Mouse (Mus musculus): ENCODE measurements around the gene Hgfac. TPM values are rescaled to one million over a fixed set of nuclear protein-coding genes. Genes with fewer than 3 reads are reported as not detected.

Gene Hgfac
- polyA plus RNA-seq, 1 experiment from 2014 or later, result 0.26 TPM

GRCm38 (mm10) chr5:35073235-35073634, 31.9 kb downstream of the Hgfac start:
- Histone ChIP-seq H3K4me3 (ENCODE audit: low read depth, low read length) (no peak overlapping the region), H3K27ac (ENCODE audit: low read depth, low read length) (no peak overlapping the region), H3K4me1 (ENCODE audit: control insufficient read depth, insufficient read depth, low read length) (no peaks in the 10 kb centered on the region), H3K4me2 (no peak overlapping the region), H3K9ac (ENCODE audit: low read length) (no peak overlapping the region), H3K9me3 (ENCODE audit: control insufficient read depth, low read length) (no peaks in the 10 kb centered on the region), H3K36me3 (ENCODE audit: control insufficient read depth, insufficient read depth, low read length) (no peaks in the 10 kb centered on the region), H3K27me3 (ENCODE audit: control insufficient read depth, insufficient read depth, low read length) (no peaks in the 10 kb centered on the region)
- DNase-seq (ENCODE audit: low spot score, missing footprints) (no peak), ATAC-seq (ENCODE audit: low FRiP score) (no peak)
- 85% methylated on average over 11 of the region's 11 CpGs for WGBS

GRCm38 (mm10) chr5:35073992-35074391, 32.7 kb downstream of the Hgfac start:
- Histone ChIP-seq H3K9ac (ENCODE audit: low read length) (no peak overlapping the region), H3K4me2 (no peak overlapping the region), H3K4me1 (ENCODE audit: control insufficient read depth, insufficient read depth, low read length) (no peaks in the 10 kb centered on the region), H3K27me3 (ENCODE audit: control insufficient read depth, insufficient read depth, low read length) (no peaks in the 10 kb centered on the region), H3K36me3 (ENCODE audit: control insufficient read depth, insufficient read depth, low read length) (no peaks in the 10 kb centered on the region), H3K9me3 (ENCODE audit: control insufficient read depth, low read length) (no peaks in the 10 kb centered on the region), H3K27ac (ENCODE audit: low read depth, low read length) (no peak overlapping the region), H3K4me3 (ENCODE audit: low read depth, low read length) (no peak overlapping the region)
- DNase-seq (ENCODE audit: low spot score, missing footprints) (no peak), ATAC-seq (ENCODE audit: low FRiP score) (no peak)
- 78% methylated on average over 9 of the region's 9 CpGs for WGBS

GRCm38 (mm10) chr5:35076369-35076768, 35.1 kb downstream of the Hgfac start:
- Histone ChIP-seq H3K9me3 (ENCODE audit: control insufficient read depth, low read length) (no peaks in the 10 kb centered on the region), H3K9ac (ENCODE audit: low read length) (no peak overlapping the region), H3K36me3 (ENCODE audit: control insufficient read depth, insufficient read depth, low read length) (no peaks in the 10 kb centered on the region), H3K27ac (ENCODE audit: low read depth, low read length) (no peak overlapping the region), H3K27me3 (ENCODE audit: control insufficient read depth, insufficient read depth, low read length) (no peaks in the 10 kb centered on the region), H3K4me1 (ENCODE audit: control insufficient read depth, insufficient read depth, low read length) (0 out of 2 replicates have a peak, but pooled peaks cover 3% of the 10 kb centered on the region), H3K4me3 (ENCODE audit: low read depth, low read length) (no peak overlapping the region), H3K4me2 (no peak overlapping the region)
- ATAC-seq (ENCODE audit: low FRiP score) (no peak), DNase-seq (ENCODE audit: low spot score, missing footprints) (no peak)
- WGBS, result 91% methylated on average over 1 of the region's 1 CpGs

- H3K27ac ChIP-seq (ENCODE audit: low read depth, low read length), result no peak overlapping the region
- no peak overlapping the region for H3K4me2 ChIP-seq
- WGBS, result 29% methylated on average over 18 of the region's 18 CpGs
- DNase-seq (ENCODE audit: low spot score, missing footprints) (no peak), ATAC-seq (ENCODE audit: low FRiP score) (no peak)
- H3K27me3 ChIP-seq (ENCODE audit: control insufficient read depth, insufficient read depth, low read length), result no peaks in the 10 kb centered on the region
- H3K9me3 ChIP-seq (ENCODE audit: control insufficient read depth, low read length), result no peaks in the 10 kb centered on the region
- 0 out of 2 replicates have a peak, but pooled peaks cover 3% of the 10 kb centered on the region for H3K4me1 ChIP-seq (ENCODE audit: control insufficient read depth, insufficient read depth, low read length)
- H3K4me3 ChIP-seq (ENCODE audit: low read depth, low read length), result no peak overlapping the region
- no peak overlapping the region for H3K9ac ChIP-seq (ENCODE audit: low read length)
- no peaks in the 10 kb centered on the region for H3K36me3 ChIP-seq (ENCODE audit: control insufficient read depth, insufficient read depth, low read length)
Measured at GRCm38 (mm10) chr5:35079101-35079500, 37.8 kb downstream of the Hgfac start.

GRCm38 (mm10) chr5:35084913-35085312, 43.6 kb downstream of the Hgfac start:
- Histone ChIP-seq H3K9ac (ENCODE audit: low read length) (no peak overlapping the region), H3K4me2 (no peak overlapping the region), H3K27ac (ENCODE audit: low read depth, low read length) (no peak overlapping the region), H3K4me1 (ENCODE audit: control insufficient read depth, insufficient read depth, low read length) (no peaks in the 10 kb centered on the region), H3K9me3 (ENCODE audit: control insufficient read depth, low read length) (no peaks in the 10 kb centered on the region), H3K36me3 (ENCODE audit: control insufficient read depth, insufficient read depth, low read length) (no peaks in the 10 kb centered on the region), H3K27me3 (ENCODE audit: control insufficient read depth, insufficient read depth, low read length) (no peaks in the 10 kb centered on the region), H3K4me3 (ENCODE audit: low read depth, low read length) (no peak overlapping the region)
- 75% methylated on average over 3 of the region's 3 CpGs for WGBS
- DNase-seq (ENCODE audit: low spot score, missing footprints), result no peak
- ATAC-seq (ENCODE audit: low FRiP score), result no peak

GRCm38 (mm10) chr5:35088785-35089613, 47.7 kb downstream of the Hgfac start:
- 67% methylated on average over 9 of the region's 9 CpGs for WGBS
- Histone ChIP-seq H3K27ac (ENCODE audit: low read depth, low read length) (no peak overlapping the region), H3K4me3 (ENCODE audit: low read depth, low read length) (no peak overlapping the region), H3K4me2 (no peak overlapping the region), H3K27me3 (ENCODE audit: control insufficient read depth, insufficient read depth, low read length) (no peaks in the 10 kb centered on the region), H3K36me3 (ENCODE audit: control insufficient read depth, insufficient read depth, low read length) (0 out of 2 replicates have a peak, but pooled peaks cover 2% of the 10 kb centered on the region), H3K4me1 (ENCODE audit: control insufficient read depth, insufficient read depth, low read length) (no peaks in the 10 kb centered on the region), H3K9ac (ENCODE audit: low read length) (no peak overlapping the region), H3K9me3 (ENCODE audit: control insufficient read depth, low read length) (no peaks in the 10 kb centered on the region)
- ATAC-seq (ENCODE audit: low FRiP score) (peak; percentile 24; the same call in 1 of the 2 replicates), DNase-seq (ENCODE audit: low spot score, missing footprints) (peak; percentile 87)

- WGBS, result 82% methylated on average over 5 of the region's 5 CpGs
Measured at GRCm38 (mm10) chr5:35089614-35089963, 48.3 kb downstream of the Hgfac start.

GRCm38 (mm10) chr5:35091636-35092035, 50.3 kb downstream of the Hgfac start:
- no peaks in the 10 kb centered on the region for H3K4me1 ChIP-seq (ENCODE audit: control insufficient read depth, insufficient read depth, low read length)
- H3K27ac ChIP-seq (ENCODE audit: low read depth, low read length), result no peak overlapping the region
- no peak for ATAC-seq (ENCODE audit: low FRiP score)
- H3K27me3 ChIP-seq (ENCODE audit: control insufficient read depth, insufficient read depth, low read length), result no peaks in the 10 kb centered on the region
- no peak overlapping the region for H3K4me2 ChIP-seq
- WGBS, result 87% methylated on average over 3 of the region's 3 CpGs
- no peak overlapping the region for H3K9ac ChIP-seq (ENCODE audit: low read length)
- no peak overlapping the region for H3K4me3 ChIP-seq (ENCODE audit: low read depth, low read length)
- peak; percentile 56 for DNase-seq (ENCODE audit: low spot score, missing footprints)
- H3K36me3 ChIP-seq (ENCODE audit: control insufficient read depth, insufficient read depth, low read length), result peaks cover 8% of the 10 kb centered on the region; the same call in 1 of the 2 replicates
- no peaks in the 10 kb centered on the region for H3K9me3 ChIP-seq (ENCODE audit: control insufficient read depth, low read length)

More at GRCm38 (mm10) chr5:35089614-35089963, 48.3 kb downstream of the Hgfac start:
- H3K4me2 ChIP-seq, result no peak overlapping the region
- no peaks in the 10 kb centered on the region for H3K9me3 ChIP-seq (ENCODE audit: control insufficient read depth, low read length)
- no peak for ATAC-seq (ENCODE audit: low FRiP score)
- no peak overlapping the region for H3K4me3 ChIP-seq (ENCODE audit: low read depth, low read length)
- no peaks in the 10 kb centered on the region for H3K27me3 ChIP-seq (ENCODE audit: control insufficient read depth, insufficient read depth, low read length)
- H3K27ac ChIP-seq (ENCODE audit: low read depth, low read length), result no peak overlapping the region
- H3K36me3 ChIP-seq (ENCODE audit: control insufficient read depth, insufficient read depth, low read length), result 0 out of 2 replicates have a peak, but pooled peaks cover 2% of the 10 kb centered on the region
- no peak for DNase-seq (ENCODE audit: low spot score, missing footprints)
- H3K9ac ChIP-seq (ENCODE audit: low read length), result no peak overlapping the region
- H3K4me1 ChIP-seq (ENCODE audit: control insufficient read depth, insufficient read depth, low read length), result no peaks in the 10 kb centered on the region

Data from midbrain, embryonic 11.5 days (tissue).